Mouse (Mus musculus) B cell, adult 2 months (primary cell): ENCODE data around the gene Prcp.

Source experiments
- DNase-seq, 2 experiments: peaks; one replicate each; pipeline ENCODE4 v3.0.0; 2022

Gene Prcp

DNA sequence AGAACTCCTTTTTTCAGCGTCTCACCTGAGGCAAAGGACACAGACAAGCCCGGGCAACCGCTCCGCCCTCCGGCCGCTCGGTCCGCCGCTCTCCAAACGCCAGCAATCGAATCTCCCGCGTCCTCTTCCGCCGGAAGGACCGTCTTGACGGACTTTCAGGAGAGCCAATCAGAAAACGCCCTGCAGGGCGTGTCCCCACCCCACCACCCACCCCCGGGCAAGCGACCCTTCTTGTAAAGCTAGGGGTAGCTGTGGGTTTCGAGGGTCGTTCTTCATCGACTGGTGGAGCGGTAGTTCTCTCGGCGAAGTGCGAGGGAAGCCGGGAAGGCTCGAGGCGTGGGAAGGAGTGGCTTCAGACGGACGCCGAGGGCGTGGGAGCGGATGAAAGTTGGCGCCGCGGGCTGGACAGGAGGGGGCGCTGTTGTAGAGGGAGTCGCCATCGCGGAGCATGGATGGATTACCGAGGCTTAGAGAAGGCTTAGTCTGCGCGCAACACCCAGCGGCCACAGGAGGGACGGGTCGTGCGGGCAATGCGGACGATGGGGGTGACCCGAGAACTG lies at the start of gene Prcp, which contains the start of gene Ddias:
Prcp (plus strand) TSS at position 355 of the 560 bp plus-strand sequence.
Ddias (minus strand) TSS at position 132 of the 560 bp plus-strand sequence.
- peak; percentile 96 to 97 for DNase-seq

DNA sequence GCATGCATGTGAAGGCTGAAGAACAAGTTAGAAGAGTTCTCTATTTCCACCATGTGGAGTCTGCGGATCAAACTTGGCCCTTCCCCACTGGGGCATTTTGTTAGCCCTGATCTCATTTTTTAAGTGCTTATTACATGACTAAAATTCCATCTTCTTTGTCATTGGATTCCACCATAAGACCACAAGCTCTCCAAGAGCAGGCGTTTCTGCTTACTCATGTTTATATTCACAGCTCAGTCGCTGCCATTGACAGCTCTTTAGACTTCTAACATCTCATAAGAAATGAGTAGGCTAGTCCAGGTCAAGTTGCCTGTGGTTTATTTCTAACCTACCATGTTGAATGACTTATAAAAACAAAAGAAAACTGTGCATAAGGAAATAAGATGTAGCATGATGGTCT lies 48.0 kb upstream of the Prcp start:
- DNase-seq = no peak

DNA sequence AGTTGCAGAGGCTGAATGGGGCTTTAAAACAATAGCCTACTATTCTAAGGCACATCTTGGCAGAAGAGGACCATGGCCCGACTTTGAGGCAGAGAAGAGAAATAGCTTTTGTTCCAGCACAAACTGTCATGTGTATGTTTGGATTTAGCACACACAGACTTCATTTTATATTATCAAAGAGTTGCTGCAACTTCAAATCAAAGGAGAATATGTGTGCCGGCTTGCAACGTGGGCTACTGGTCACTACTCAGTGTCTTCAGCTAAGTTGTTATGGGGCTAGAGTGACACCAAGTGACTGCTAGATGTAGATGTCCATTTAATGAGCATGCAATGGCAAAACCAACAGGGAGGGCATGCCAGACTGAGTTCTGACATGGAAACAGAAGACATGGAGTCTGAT lies 46.3 kb upstream of the Prcp start:
- DNase-seq = no peak

DNA sequence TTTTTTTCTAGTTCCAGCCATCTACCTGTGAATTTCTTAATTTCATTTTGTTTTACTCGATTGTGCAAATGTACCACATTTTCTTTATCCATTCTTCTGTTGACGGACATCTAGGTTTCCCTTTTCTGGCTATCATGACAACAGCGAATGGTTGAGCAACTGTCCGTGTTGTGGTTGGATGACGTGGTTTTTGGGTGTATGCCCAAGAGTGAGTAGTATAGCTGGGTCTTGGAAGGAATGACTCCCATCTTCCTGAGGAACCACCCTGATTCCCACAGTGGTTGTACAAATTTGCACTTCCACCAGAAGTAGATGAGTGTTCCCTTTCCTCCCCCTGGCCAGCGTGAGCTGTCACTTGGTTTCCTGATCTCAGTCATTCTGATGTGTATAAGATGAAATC lies 41.9 kb upstream of the Prcp start:
- DNase-seq = no peak

DNA sequence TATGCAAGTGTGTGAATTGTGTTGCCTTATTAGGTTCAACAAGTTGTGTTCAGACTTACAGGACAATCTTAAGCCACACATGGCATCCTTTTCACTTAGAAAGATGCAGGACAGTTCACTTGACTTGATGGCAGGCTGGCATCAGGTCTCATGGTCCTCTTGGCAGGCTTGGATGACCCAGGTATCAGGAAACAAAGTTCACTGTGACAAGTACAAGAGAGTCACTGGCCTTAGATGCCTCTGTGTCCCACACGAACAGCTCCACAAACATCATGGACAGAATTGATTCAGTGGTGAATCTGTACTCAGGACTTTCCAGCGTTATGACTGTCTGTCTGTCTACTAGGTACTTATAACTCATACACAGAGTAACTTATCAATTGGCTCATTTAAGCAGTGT lies 39.9 kb upstream of the Prcp start:
- DNase-seq = no peak

DNA sequence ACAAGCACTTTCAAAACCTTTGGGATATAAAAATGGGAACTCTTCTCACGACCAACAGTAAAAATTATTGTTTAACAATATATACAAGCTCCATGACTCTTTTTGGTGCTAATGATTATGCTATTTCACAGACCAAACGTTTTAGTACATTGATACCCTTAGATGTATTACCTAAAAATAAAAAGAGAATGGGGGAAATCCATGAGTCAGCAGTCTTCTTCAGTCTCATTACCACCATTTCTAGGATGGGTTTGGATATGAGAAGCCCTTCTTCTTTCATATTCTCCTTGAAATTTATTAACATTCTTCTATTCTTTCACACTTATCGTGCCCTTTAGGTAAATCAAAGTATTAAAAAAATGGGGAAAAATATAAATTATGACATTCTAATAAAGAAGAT lies 37.8 kb upstream of the Prcp start:
- DNase-seq = no peak

DNA sequence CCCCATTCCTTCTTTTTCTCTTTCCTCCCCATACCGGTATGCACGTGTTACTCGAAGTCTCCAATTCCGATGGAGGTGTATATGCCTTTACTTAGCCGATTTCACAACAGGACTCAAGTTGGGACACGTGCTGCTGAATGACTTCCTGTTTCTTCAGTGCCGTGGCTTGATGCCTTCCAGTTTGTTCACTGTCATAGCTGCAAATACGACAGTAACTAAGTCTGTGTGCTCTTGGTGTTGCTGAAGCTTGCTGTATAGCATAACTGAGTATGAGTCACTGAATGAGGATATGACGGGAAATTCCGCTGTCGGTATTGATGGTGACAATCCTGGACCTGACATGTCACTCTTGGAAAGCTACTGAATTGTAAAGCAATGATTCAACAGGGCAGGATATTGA lies 37.0 kb upstream of the Prcp start:
- no peak for DNase-seq

DNA sequence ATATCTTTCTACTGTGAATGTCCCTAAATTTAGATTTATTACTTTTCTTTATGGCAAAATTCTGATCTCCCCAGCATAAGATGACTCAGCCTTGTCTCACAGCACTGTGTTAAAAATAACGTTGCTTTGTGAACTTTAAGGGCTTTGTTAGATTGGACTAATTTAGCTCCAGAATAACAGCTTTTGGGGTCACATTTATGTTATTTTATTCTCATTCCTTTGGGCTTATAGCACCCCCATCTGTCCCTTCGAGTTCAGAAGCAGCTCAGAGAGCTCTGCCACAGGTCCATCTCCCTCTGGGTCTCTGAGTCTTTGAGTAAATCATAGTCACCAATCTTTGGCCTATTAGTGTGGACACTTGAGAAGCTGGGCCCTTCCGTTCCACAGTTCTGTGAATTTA lies 36.4 kb upstream of the Prcp start:
- no peak for DNase-seq

DNA sequence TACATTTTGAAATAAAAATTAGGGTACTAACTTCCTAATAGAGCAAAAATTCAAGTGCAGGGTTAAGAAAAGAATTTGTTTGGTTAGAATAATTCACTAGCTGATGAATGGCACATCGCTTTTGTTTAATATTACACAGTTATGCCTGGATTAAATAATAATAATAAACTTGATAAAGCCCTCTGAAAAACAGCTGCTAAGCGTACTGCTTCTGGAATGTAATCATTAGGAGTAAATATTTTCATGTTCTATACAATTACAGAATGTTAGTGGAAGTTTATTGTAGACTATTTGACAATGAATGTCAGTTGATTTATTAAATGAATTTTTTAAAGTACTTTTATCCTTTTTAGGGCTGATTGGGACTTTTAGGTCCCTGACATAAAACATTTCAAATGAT lies 32.0 kb upstream of the Prcp start:
- DNase-seq = no peak

DNA sequence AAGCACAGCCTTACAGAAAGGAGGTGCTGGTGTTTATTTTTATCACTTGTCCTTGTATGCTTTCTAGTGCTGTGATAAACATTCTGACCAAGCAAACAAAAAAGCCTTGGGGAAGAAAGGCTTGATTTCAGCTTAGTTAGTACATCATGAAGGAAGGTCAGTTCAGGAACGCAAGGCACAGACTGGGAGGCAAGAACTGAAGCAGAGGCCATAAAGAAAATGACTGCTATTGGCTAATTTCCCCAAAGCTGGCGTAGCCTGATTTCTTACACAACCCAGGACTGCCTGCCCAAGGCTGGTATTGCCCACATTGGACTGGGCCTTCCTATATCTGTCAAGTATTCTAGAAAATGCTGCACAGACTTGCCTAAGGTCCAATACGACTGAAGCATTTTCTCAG lies 26.0 kb upstream of the Prcp start:
- no peak for DNase-seq

DNA sequence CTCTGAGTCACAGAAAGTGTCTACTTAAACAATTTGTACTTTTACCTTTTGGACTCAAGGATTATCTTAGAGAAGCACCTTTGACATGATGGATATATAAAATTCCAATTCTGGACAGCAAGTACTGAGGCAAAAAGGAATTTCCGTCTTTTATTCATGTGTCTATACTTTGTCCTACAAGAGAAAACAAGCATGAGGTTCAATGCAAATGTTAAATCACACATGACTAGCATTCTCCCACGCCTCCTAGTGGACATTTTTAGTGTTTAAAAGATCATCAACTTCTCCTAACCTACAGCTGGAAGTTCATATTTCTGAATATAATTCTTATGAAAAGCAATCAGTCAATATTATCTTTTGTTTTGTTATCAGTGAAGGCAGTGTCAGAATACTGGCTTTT lies 7.7 kb upstream of the Prcp start:
- DNase-seq = peak; percentile 28 to 44

DNA sequence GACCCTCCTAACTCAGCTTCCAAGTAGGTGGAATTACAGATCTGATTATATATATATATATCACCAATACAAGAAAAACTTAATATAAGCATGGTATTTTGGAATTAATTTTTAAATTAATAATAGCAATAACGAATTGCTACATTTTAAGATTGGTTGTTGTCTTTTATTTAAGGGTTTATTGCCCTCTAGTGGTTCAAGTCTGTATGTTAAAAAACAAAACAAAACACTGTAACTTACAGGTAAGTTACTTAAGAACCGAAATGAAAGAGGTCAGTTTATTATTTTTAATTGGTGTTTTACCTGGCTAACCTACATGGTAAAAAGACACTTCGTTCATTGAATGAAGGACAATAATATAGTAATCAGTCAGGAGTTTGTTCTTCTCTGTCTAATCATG lies 4.1 kb upstream of the Prcp start:
- no peak for DNase-seq

DNA sequence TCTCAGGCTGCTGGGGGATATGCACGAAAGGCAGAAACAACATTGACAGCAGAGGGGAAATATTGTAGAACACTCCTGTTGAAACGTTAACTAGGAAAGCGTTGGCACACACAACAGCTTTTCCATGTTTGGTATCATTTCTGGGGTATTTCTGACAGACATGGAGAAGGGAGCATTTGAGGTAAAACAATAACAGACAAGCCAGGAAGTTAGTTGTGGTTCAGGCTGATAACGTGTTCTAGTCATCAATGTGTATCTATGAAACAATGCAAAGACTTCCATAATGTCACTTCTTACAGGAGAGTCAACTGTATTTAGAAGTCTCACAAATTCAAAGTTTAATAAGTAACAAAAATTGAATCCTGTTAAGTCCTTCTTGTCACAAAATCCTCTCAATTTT lies 2.7 kb upstream of the Prcp start:
- no peak for DNase-seq

DNA sequence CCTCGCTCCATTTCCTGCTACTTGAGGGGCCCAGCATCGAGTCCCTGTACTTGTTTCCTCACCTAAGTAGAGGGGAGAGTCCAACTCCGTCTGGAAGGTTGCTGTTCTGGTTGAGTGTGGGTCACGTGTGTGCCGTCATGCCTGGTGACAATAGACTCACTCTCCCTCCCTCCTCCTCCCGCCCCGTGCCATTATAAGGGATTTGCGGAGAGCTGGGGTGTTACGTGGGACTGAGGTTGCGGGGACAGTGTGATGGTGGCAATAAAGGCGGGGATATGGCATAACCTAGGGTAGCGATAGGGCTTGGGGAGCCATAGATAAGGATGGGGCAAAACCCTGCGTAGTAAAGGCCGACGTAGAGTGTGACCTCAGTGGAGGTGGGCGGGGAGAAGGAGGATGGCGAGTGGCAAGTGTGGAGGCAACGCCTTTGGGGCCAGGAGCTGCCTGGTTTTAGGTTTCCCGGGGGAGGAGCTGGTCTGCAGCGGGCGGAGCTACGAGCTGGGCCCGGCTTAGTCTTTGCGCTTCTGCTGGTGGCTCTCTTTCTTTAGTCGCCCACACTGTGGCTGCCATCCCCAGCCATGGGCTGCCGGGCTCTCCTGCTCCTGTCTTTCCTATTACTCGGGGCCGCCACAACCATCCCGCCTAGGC lies 615 bp downstream of the Prcp start:
- peak; percentile 93 to 95 for DNase-seq

DNA sequence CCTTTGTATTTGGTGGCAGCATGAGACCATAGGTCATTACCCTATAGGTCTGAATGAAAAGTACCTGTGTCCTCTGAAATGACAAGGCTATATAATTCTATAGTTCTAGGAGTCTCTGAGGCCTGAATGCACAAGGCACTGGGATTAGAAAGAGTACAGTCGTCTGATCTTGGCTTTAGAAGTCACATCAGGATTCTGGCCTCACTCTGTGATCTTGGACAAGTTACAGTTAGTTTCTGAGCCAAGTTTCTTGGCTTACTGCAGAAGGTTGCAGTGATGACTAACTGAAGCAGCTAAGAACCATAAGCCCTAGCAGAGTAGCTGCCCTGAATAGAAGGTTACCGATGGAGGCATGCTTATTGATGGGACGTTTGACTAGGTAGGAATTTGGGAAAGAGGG lies 1.8 kb downstream of the Prcp start:
- peak in 1 of 2 experiments; percentile 5 for DNase-seq

DNA sequence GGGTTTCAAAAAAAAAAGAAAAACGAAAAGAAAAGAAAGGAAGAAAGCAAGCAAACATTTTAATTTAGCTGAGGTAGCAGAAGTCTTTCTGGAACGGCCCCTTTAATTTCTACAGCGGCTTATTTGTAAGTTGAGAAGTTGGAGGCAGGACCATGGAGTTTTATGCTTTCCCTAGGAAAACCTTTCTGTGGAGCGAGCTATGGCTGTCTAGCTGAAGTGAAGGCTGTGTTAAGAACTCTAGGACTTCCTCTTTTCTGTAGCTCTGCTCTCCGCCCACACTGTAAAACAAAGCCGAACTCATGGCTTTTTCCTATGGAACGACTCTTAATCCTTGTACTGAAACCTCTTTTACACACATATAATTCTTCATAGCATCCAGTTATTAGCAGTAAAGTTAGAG lies 2.3 kb downstream of the Prcp start:
- peak; percentile 26 to 42 for DNase-seq

DNA sequence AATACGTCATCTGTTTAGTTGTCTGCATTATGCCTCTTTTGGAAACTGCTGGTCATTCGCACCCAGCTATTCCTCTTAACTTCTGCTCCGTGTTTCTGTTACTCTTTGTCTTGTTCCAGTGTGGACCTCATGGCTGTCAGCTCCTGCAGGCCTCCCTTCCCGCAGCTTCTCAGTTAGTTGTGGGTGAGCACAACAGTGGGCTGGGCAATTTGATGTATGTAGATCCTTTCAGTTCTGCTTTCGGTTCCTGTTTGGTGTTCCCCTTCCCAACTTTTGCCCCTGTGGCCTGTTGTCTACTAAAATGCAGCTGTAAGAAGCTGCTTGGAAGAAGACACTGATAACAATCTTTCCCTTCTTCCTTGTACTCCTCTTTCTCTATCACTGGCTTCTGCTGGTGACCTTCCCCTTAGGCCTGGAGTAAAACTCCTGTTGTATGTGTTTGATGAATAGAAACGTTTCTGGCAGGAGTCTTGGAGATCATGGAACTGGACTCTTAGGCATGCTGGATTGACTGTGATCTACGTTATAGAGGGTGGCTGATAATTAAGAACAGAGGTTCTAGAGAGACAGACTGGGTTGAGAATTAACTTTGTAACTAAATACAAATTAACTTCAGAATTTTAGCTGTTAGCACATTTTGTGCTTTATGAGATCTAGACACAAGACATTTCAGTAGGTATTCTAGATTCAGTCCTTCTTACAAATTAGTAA lies 4.5 kb downstream of the Prcp start:
- DNase-seq = peak; percentile 60 to 69

DNA sequence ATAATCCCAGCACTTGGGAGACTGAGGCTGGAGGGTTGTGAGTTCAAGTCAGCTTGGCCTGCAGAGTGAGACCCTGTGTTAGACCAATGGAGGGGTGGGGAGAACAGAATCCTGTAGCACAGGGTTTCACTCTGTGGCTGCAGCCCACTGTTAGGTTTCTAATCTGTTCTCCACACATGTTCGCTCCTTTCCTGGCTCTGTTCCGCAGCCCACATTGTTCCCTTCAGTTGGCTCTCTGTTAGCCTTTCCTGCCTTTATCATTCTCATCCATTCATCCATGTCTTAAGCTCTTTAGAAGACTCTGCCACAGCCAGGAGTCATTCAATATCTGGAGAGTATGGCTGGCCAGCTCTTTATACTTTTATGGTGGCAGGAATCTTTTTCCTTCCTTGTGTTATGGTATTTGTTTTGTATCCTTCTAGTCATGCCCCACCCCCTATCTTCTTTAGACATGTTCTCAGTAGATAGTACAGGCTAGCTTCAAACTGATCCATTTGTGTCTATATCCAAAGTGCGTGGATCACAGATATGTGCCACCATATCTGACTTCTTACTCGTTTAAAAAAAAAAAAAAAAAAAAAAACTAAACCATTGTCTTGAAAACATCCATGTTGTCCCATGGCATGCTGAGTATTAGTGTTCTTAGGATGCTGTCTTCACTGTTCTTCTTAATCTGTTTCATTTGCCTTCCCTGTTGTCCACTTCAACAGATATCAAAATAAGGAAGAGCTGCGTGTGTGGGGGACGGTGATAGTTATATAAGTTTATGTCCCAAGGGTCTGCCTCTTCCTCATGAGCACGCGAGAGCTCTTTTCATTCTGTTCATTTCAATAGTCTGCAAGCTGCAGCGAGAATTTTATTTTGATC lies 9.8 kb downstream of the Prcp start:
- DNase-seq = no peak

DNA sequence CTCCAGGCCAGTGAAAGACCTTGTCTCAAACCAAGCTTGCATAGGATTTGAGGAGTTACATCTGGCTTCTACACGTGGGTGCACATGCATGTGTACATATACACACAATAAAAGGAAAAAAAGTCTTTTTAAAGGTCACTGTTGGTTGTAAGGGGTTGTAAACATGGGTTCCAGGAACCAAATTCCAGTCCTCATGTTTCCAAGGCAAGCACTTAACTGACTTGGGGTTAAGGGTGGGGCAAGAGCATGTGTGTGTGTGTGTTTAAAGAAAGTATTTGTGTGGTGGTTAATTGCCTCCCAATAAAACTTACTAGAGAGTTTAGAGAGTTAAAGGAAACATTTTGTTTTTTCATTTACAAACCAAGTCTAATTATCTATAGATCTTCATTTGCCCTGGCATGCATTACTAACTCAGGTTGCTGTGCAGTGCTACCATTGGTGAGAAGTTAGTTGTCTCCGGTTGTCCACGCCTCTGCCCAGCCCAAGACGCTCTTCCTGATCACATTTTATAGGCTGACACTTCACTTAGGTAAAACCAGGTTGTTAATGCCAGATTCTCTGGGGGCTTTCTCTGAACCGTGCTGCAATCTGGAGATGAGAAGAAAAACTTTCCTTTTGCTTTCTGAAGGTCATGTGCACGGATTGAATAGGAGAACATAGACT lies 10.9 kb downstream of the Prcp start:
- no peak for DNase-seq

DNA sequence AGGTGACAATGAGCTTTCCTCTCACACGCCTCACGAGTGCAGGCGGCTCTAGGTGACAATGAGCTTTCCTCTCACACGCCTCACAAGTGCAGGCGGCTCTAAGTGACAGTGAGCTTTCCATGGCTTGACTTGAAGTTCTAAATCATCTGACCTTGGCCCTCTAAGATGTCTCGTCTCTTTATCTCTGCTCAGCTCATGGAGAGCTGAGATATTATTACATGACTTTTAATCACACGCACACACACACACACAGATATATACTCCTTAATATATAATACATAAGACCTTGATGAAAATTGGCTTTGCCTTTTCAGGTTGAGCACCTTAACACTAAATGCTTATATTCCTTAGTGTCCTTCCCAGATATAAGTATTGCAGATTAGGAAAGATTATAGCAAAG lies 12.5 kb downstream of the Prcp start:
- no peak for DNase-seq

DNA sequence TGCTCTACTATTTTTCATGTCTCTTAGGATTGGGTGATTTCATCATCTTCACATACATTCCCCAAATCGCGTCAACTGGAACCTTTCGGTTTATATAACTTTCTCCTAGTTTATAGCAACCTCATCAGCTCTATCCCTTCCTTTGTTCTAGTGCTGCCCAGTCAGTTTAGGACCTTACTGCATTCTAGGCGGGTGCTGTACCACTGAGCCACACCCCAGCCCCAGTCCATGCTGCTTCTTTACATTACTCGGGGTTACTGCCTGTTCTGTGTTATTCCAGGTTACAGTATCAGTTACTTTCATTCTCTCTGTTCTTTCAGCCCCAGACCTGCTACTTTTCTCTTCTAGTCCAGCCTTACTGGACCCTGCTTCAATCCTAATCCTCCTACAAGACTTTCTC lies 13.0 kb downstream of the Prcp start:
- DNase-seq = no peak

DNA sequence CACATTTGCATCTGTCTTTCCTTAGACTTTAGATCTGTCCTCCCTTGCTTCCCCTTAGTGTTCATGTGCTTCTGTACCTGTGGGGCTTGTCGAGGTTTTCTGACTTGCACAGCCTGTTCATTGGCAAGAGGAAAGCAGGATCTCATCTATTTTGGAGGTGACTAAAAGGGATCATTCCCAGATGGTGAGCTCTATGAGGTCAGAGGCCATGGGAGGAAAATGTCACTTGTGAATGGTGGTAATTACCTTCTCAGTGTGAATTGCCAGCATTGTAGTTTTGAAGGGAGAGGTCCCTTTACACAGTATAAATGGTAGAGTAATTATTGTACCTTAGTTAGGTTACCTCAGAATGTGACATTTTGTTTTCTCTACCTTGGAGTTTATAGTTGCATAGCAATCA lies 15.9 kb downstream of the Prcp start:
- DNase-seq = no peak
